Mouse (Mus musculus) bone marrow, adult 2 months (tissue): Measurements from ENCODE around the gene Cacna1c. TPM values are rescaled to one million over a fixed set of nuclear protein-coding genes. Genes with fewer than 3 reads are reported as not detected.
"Not testable (repeated sequence)": the region's sequence is repeated elsewhere in the genome, so short reads cannot be mapped to it uniquely, and the experiment has no call there.

Experiments used
- H3K27ac ChIP-seq: fragments of 200-500 bp; 2 replicates; pipeline ENCODE4 v1.5.1; 2012; ENCODE audit warnings: low read depth, mild to moderate bottlenecking, control low read depth, inconsistent platforms, low read length; ENCODE audit not compliant: control insufficient read depth, poor library complexity, insufficient read depth
- H3K4me1 ChIP-seq: fragments of 200-500 bp; 2 replicates; pipeline ENCODE4 v1.6.1; 2011; ENCODE audit warnings: low read length; ENCODE audit not compliant: control insufficient read depth, insufficient read depth
- H3K4me3 ChIP-seq: fragments of 200-500 bp; replicated peaks from 2 replicates; pipeline ENCODE3; 2011; ENCODE audit warnings: mild to moderate bottlenecking, low read depth, low read length, control low read depth; ENCODE audit not compliant: control insufficient read depth
- CTCF ChIP-seq: fragments of 200-500 bp; IDR thresholded peaks from 2 replicates; pipeline ENCODE4 v1.5.1; 2011; ENCODE audit warnings: low read length, control low read depth; ENCODE audit not compliant: control insufficient read depth, insufficient read depth
- POLR2A ChIP-seq: fragments of 200-500 bp; IDR thresholded peaks from 2 replicates; pipeline ENCODE4 v1.6.1; 2011; ENCODE audit warnings: low read depth, mild to moderate bottlenecking, control low read depth, low read length, borderline replicate concordance; ENCODE audit not compliant: control insufficient read depth
- WGBS: fragments of 180-500 bp; shearing (Covaris S2); methylation state at CpG from one replicate; pipeline ENCODE4 v1.1.7; 2018; 5-methylcytosine and 5-hydroxymethylcytosine counted together
- polyA plus RNA-seq: library from polyadenylated mRNA; stranded (reverse); fragments of >200 nt; gene quantifications from 2 replicates; pipeline ENCODE4 v1.2.4, GENCODE M21; 2011; ENCODE audit warnings: low replicate concordance; ENCODE audit not compliant: missing spikeins, insufficient read depth, insufficient read length

Gene Cacna1c
- polyA plus RNA-seq, 1 experiment = 3.1 TPM

DNA sequence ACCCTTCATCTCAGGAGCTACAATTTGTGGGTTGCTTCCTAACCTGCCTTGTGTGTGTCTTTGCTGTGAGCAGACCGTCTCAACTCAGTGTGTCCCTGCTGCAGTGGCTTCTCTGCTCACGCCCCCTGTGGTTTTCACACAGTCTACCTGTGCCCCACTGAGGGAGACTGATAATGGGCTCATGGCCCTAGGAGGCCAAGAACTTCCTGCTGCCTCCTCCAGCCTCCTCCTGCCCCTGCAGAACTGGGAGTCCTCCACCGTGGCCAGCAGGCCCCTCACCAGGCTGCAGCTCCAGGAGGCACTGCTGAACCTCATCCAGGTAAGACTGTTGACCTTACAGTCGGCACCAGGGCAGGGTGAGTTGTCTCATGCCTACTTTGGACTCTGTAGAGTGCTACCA lies 21.4 kb upstream of the Cacna1c start:
- TF ChIP-seq POLR2A (no peak), CTCF (no peak)
- Histone ChIP-seq H3K4me1 (no peaks in the 10 kb centered on the region; the same call in 1 of the 2 replicates), H3K4me3 (no peak overlapping the region), H3K27ac (no peak overlapping the region)
- WGBS = 59% methylated on average over 4 of the region's 4 CpGs

GRCm38 (mm10) chr6:119215040-119215613 lies 18.9 kb upstream of the Cacna1c start:
- WGBS = 89% methylated on average over 10 of the region's 10 CpGs
- TF ChIP-seq POLR2A = no peak
- no peak for TF ChIP-seq CTCF
- Histone ChIP-seq H3K27ac (no peak overlapping the region), H3K4me1 (no peaks in the 10 kb centered on the region; the same call in 1 of the 2 replicates), H3K4me3 (no peak overlapping the region)

GRCm38 (mm10) chr6:119214190-119214589 lies 18.0 kb upstream of the Cacna1c start:
- no peak overlapping the region for H3K4me3 ChIP-seq
- TF ChIP-seq CTCF = no peak
- TF ChIP-seq POLR2A = no peak
- H3K4me1 ChIP-seq = no peaks in the 10 kb centered on the region; the same call in 1 of the 2 replicates
- 69% methylated on average over 6 of the region's 6 CpGs for WGBS
- H3K27ac ChIP-seq = no peak overlapping the region

GRCm38 (mm10) chr6:119213375-119213774 lies 17.2 kb upstream of the Cacna1c start:
- Histone ChIP-seq H3K4me1 (no peaks in the 10 kb centered on the region; the same call in 1 of the 2 replicates), H3K27ac (no peak overlapping the region), H3K4me3 (no peak overlapping the region)
- TF ChIP-seq CTCF (no peak), POLR2A (no peak)
- WGBS = 80% methylated on average over 5 of the region's 5 CpGs

DNA sequence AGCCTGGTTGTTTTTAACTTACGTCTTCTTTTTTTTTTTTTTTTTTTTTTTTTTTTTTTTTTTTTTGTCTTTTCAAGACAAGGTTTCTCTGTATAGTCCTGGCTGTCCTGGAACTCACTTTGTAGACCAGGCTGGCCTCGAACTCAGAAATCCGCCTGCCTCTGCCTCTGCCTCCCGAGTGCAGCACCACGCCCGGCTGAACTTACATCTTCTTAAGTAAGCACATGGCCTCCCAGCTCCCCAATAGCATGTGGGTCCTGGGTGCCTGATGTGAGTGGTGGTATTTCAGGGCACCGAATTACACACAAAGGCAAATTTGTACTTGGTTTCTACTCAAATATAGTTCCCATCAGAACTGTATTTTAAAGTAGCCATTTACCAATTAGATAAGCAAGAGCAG lies 9.8 kb upstream of the Cacna1c start:
- not testable (repeated sequence) for H3K27ac ChIP-seq, H3K4me1 ChIP-seq, H3K4me3 ChIP-seq
- WGBS = 86% methylated on average over 7 of the region's 7 CpGs

GRCm38 (mm10) chr6:119204915-119205314 lies 8.7 kb upstream of the Cacna1c start:
- no peak for TF ChIP-seq CTCF
- no peak for TF ChIP-seq POLR2A
- 85% methylated on average over 3 of the region's 3 CpGs for whole genome bisulfite sequencing

DNA sequence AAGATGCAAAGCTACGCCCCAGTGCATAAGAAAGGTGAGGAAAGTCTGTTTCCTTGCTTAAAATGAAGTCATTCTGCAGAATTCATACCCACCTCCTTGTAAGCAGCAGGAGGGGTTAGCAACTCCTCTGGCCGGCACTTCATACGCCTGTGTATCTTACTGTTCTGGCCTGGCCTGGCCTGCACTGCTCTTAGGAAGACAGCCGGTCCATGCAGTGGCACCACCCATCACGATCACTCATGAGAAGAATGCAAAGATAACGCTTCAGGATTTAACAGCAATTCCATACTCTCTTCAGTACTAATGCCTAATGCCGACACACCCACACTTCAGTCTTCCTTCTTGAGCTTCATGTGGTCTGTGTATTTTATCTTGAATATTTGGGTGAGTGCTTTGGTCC lies 8.1 kb upstream of the Cacna1c start:
- Histone ChIP-seq H3K4me1 (no peaks in the 10 kb centered on the region), H3K27ac (no peak overlapping the region), H3K4me3 (no peak overlapping the region)
- 90% methylated on average over 7 of the region's 7 CpGs for WGBS
- TF ChIP-seq POLR2A (no peak), CTCF (no peak)

More at GRCm38 (mm10) chr6:119204915-119205314, 8.7 kb upstream of the Cacna1c start:
- H3K27ac ChIP-seq = no peak overlapping the region
- no peaks in the 10 kb centered on the region for H3K4me1 ChIP-seq
- no peak overlapping the region for H3K4me3 ChIP-seq

DNA sequence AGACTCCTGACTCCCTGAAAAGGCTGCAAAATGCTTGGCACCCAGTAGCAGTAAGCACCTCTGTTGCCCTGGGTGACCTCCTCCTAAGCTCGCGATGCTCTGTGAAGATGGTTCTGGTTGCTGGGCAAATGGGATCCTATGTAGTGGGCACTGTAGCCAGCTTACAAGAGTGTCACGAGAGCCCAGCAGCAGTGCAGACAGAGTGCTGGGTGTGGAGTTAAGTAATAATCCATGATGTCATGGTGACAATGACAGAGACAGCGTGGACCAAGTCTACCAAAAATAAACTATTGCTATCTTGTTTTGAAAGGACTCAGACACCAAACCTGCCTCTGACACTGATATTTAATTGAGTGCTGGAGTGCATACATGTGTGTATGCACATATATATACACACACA lies 5.4 kb upstream of the Cacna1c start:
- Histone ChIP-seq H3K27ac (no peak overlapping the region), H3K4me1 (no peaks in the 10 kb centered on the region), H3K4me3 (no peak overlapping the region)
- TF ChIP-seq CTCF = no peak
- TF ChIP-seq POLR2A = no peak
- 79% methylated on average over 4 of the region's 4 CpGs for WGBS

DNA sequence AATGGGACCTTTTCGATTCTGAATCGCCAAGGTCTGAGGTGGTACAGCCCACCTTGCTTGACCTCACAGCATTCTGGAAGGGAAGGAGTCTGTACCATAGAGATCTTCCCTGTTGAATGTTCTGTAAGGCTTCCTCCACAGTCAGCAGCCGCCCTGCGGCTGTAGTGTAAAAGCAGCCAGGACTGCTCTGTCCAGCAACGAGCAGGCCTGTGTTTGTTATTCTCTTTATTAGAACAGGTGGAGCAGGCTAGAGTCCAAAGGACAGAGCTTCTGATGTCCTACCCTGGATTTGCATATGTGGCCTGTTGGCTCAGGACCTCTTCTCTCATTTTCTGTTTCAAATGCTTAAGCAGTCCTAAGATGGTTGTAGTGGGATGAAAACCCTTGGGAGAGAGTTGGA lies 4.1 kb upstream of the Cacna1c start:
- TF ChIP-seq CTCF = no peak
- no peak for TF ChIP-seq POLR2A
- WGBS = 82% methylated on average over 5 of the region's 5 CpGs
- H3K27ac ChIP-seq = no peak overlapping the region
- no peaks in the 10 kb centered on the region for H3K4me1 ChIP-seq
- no peak overlapping the region for H3K4me3 ChIP-seq
